Mouse (Mus musculus) hindbrain, postnatal 0 days (tissue): Measurements from ENCODE around the gene Pecr. TPM values are rescaled to one million over a fixed set of nuclear protein-coding genes. Genes with fewer than 3 reads are reported as not detected.
"Not testable (repeated sequence)": the region's sequence is repeated elsewhere in the genome, so short reads cannot be mapped to it uniquely, and the experiment has no call there.

Source experiments
- ATAC-seq: fragments of 200-750 bp; cut with Nextera tagmentation; 2 replicates; pipeline ENCODE4 v1.8.0; 2017; ENCODE audit warnings: mild to moderate bottlenecking, moderate TSS enrichment, moderate library complexity
- DNase-seq: peaks from one replicate; pipeline ENCODE4 v3.0.0-alpha.2; 2015; ENCODE audit warnings: low spot score
- H3K27ac ChIP-seq: fragments of 300-500 bp; sonication (generic); 2 replicates; pipeline ENCODE4 v1.5.1; 2014; ENCODE audit warnings: mild to moderate bottlenecking
- H3K27me3 ChIP-seq: fragments of 300-500 bp; sonication (generic); 2 replicates; pipeline ENCODE4 v1.6.1; 2014; ENCODE audit warnings: low read length, mixed read lengths; ENCODE audit not compliant: insufficient read depth
- H3K36me3 ChIP-seq: fragments of 300-500 bp; sonication (generic); 2 replicates; pipeline ENCODE4 v1.6.1; 2014; ENCODE audit warnings: low read length, mixed read lengths; ENCODE audit not compliant: insufficient read depth
- H3K4me1 ChIP-seq: fragments of 300-500 bp; sonication (generic); 2 replicates; pipeline ENCODE4 v1.6.1; 2014; ENCODE audit warnings: antibody characterized with exemption, low read length, mixed read lengths; ENCODE audit not compliant: insufficient read depth
- H3K4me2 ChIP-seq: fragments of 300-500 bp; sonication (generic); 2 replicates; pipeline ENCODE4 v1.6.1; 2014; ENCODE audit warnings: low read depth, mild to moderate bottlenecking, low read length, moderate library complexity, mixed read lengths
- H3K4me3 ChIP-seq: fragments of 300-500 bp; sonication (generic); 2 replicates; pipeline ENCODE4 v1.5.1; 2014; ENCODE audit warnings: low read length
- H3K9ac ChIP-seq: fragments of 300-500 bp; sonication (generic); replicated peaks from 2 replicates; pipeline ENCODE4 v1.6.1; 2014; ENCODE audit warnings: mild to moderate bottlenecking, low read length, moderate library complexity, mixed read lengths
- H3K9me3 ChIP-seq: fragments of 300-500 bp; sonication (generic); 2 replicates; pipeline ENCODE4 v1.6.1; 2016; ENCODE audit warnings: low read length, mixed read lengths
- CTCF ChIP-seq: IDR thresholded peaks from 2 replicates; pipeline ENCODE4 v1.5.1; 2016; ENCODE audit warnings: antibody characterized with exemption, control low read depth, low read depth
- WGBS: fragments of 180-500 bp; shearing (Covaris S2); extraction: QIAGEN DNeasy Blood & Tissue Kit; methylation state at CpG from one replicate; pipeline ENCODE4 v1.1.7; 2014; 5-methylcytosine and 5-hydroxymethylcytosine counted together
- polyA plus RNA-seq: library from polyadenylated mRNA; unstranded; fragments of >200 nt; fragmentation: Nextera tagmentation; extraction: Ambion mirVana; gene quantifications from 2 replicates; pipeline ENCODE4 v1.2.1, GENCODE M21; 2015
- total RNA-seq: library from RNA; depleted of rRNA; stranded (reverse); fragments of >200 nt; gene quantifications from 2 replicates; pipeline ENCODE4 v1.2.3, GENCODE M21; 2014

Gene Pecr
- total and polyA plus RNA-seq, 2 experiments from 2014 or later, result 3.8 to 13.5 TPM

DNA sequence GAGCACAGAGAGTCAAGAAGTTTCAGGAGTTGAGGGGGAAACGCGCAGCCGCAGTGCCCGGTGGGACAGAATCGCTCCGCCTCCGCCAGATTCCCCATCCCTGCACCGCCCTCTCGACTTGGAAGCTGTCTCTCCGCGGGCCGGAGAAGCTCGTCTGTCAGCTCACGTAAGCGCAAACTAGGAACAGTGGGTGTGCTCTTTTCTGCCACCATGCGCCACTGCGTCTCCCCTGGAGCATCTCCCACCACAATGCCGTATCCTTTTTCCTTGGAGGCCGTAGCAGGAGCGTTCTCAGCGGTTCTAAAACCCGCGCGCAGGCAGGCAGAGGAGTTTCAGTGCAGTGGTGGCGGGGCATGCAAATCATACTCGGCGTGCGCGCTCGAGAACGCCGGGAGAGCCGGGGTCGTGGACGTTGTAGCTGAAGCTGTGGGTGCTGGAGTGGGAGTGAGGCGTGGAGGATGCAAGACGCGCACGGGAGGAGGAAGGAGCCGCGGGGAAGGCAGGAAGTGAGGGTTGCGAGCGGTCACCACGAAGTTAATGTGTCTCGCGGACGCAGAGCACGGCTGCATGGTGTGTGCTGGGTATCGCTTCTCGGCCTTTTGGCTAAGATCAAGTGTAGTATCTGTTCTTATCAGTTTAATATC lies 47.6 kb downstream of the Pecr start:
- H3K9me3 ChIP-seq, H3K27me3 ChIP-seq, H3K36me3 ChIP-seq, H3K4me1 ChIP-seq: not testable (repeated sequence)
- Histone ChIP-seq H3K27ac (peak overlapping the region; percentile 77), H3K9ac (peak overlapping the region; percentile 51), H3K4me2 (peak overlapping the region; percentile 69), H3K4me3 (peak overlapping the region; percentile 57)
- peak; percentile 91 for ATAC-seq
- DNase-seq, result peak; percentile 85
- under 1% methylated on average over 35 of the region's 50 CpGs for WGBS
- 0 out of 2 replicates have a peak, but pooled peaks have one; percentile 32 for TF ChIP-seq CTCF

DNA sequence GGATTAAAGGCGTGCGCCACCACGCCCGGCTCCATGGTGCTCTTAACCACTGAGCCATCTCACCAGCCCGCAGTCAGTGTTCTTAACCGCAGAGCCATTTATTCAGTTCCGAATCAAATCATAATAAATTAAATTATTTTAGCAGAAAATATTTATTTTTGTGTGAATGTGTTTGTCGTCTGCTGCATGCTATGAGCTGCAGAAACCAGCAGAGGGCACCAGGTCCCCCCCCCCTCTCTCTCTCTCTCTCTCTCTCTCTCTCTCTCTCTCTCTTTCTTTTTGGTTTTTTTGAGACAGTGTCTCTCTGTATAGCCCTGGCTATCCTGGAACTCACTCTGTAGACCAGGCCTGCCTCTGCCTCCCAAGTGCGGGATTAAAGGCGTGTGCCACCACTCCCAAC lies 51.5 kb downstream of the Pecr start:
- not testable (repeated sequence) for H3K9me3 ChIP-seq, H3K4me1 ChIP-seq, H3K27me3 ChIP-seq, H3K9ac ChIP-seq, H3K4me2 ChIP-seq, H3K36me3 ChIP-seq, H3K27ac ChIP-seq, DNase-seq, ATAC-seq, H3K4me3 ChIP-seq
- TF ChIP-seq CTCF, result peak; percentile 55
- 83% methylated on average over 10 of the region's 10 CpGs for WGBS

DNA sequence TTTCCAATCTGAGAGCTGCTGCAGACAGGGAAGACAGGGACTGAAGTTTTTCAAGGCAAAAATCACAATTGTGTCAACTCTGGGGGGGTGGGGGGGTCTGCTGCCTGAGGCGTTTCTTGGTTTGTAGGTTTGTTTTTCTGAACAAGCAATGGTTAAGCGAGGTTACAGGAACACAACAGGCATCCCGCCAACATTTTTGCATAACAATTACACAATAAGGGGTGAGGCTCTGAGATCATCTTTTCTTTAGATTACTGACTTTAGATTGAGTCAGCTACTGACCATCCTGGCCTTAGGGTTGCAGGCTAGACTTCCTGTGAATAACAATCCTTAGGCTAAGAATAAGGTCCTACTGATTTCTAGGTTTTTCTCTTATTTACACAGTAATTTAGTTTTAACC lies 55.1 kb downstream of the Pecr start:
- DNase-seq (no peak), ATAC-seq (no peak)
- no peak overlapping the region for H3K4me3 ChIP-seq
- no peak for TF ChIP-seq CTCF
- H3K9me3 ChIP-seq, result no peaks in the 10 kb centered on the region
- H3K4me1 ChIP-seq, result no peaks in the 10 kb centered on the region
- no peaks in the 10 kb centered on the region for H3K27me3 ChIP-seq
- no peaks in the 10 kb centered on the region for H3K36me3 ChIP-seq
- no peak overlapping the region for H3K27ac ChIP-seq
- WGBS, result 12% methylated on average over 3 of the region's 3 CpGs
- no peak overlapping the region for H3K9ac ChIP-seq
- no peak overlapping the region for H3K4me2 ChIP-seq

DNA sequence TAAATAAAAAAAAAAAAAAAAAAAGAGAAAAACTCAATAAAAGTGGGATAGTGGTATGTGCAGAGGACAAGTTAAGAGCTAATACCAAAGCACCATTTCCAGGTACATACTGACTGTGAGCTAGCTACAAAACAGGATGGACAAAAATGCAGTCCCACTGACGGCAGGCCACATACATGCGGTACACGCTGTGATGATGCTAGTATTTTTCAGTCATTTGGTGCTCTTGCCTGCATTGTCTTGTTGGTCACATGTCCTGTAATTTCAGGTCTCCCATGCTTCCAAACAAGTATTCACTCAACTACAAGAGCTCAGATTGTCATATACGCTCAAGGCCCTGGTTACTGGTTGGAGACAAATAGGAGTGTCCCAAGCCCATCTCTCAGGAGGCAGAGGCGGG lies 56.6 kb downstream of the Pecr start:
- DNase-seq, result no peak
- TF ChIP-seq CTCF, result no peak
- Histone ChIP-seq H3K27me3 (no peaks in the 10 kb centered on the region), H3K9me3 (no peaks in the 10 kb centered on the region), H3K4me1 (no peaks in the 10 kb centered on the region), H3K9ac (no peak overlapping the region), H3K4me2 (no peak overlapping the region), H3K4me3 (no peak overlapping the region), H3K36me3 (no peaks in the 10 kb centered on the region), H3K27ac (no peak overlapping the region)
- ATAC-seq, result no peak
- WGBS, result 86% methylated on average over 5 of the region's 5 CpGs

DNA sequence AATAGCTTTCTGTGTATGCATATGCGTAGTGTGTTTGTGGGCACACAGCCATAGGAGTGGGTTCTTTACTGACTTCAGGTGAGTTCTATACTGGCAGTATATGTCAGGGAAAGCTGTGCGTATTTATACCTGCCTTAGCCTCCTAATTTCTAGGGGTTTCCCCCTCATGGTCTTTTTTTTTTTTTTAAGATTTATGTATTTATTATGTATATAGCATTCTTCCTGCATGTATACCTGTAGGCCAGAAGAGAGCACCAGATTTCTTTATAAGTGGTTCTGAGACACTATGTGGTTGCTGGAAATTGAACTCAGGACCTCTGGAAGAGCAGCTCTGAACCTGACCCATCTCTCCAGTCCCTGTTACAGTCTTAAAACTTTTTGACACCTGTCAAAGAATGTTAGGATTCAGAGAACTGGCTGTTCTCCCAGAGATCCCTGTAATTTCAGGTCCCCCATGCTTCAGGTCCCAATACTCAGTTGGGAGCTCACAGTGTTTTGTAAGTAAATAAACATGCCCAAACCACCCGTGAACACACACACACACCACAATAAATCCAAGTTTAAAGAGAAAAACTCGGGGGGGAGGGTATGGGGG lies 57.1 kb downstream of the Pecr start:
- DNase-seq, result peak; percentile 21
- H3K36me3 ChIP-seq, result no peaks in the 10 kb centered on the region
- 0 out of 2 replicates have a peak overlapping the region, but pooled peaks have one; percentile 69 for H3K4me2 ChIP-seq
- H3K27ac ChIP-seq, result no peak overlapping the region; the same call in 1 of the 2 replicates
- ATAC-seq, result no peak
- no peaks in the 10 kb centered on the region for H3K4me1 ChIP-seq
- no peak overlapping the region for H3K4me3 ChIP-seq
- H3K9ac ChIP-seq, result no peak overlapping the region
- H3K9me3 ChIP-seq, result no peaks in the 10 kb centered on the region
- TF ChIP-seq CTCF, result no peak
- H3K27me3 ChIP-seq, result no peaks in the 10 kb centered on the region
- 53% methylated on average over 4 of the region's 4 CpGs for WGBS

DNA sequence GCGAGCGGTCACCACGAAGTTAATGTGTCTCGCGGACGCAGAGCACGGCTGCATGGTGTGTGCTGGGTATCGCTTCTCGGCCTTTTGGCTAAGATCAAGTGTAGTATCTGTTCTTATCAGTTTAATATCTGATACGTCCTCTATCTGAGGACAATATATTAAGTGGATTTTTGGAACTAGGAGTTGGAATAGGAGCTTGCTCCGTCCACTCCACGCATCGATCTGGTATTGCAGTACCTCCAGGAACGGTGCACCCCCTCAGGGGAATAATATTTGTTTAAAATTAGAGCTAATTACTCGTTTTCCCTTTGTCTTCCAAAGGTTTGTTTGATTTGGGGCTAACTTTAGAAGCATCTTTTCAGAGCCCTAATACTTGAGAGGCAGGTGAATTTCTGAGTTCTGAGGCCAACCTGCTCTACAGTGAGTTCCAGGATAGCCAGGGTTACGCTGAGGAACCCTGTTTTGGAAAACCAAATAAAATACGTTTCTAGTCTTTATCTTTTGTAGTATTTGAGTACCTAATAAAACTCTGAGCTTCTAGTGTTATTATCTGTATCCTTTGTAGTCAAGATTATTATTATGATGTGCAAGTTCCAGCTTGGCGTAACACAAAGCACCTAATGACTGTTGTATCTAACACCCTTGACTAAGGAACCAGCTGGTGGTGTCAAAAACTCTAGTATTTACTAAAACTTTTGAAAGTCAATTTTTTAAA lies 57.8 kb downstream of the Pecr start:
- Histone ChIP-seq H3K9me3 (no peaks in the 10 kb centered on the region), H3K36me3 (no peaks in the 10 kb centered on the region), H3K4me3 (peak overlapping the region; percentile 45), H3K9ac (peak overlapping the region; percentile 54; the same call in 1 of the 2 replicates), H3K27me3 (no peaks in the 10 kb centered on the region), H3K4me2 (peak overlapping the region; percentile 69), H3K4me1 (no peaks in the 10 kb centered on the region), H3K27ac (no peak overlapping the region; the same call in 1 of the 2 replicates)
- ATAC-seq (peak; percentile 91), DNase-seq (peak; percentile 76)
- TF ChIP-seq CTCF, result no peak
- 3% methylated on average over 9 of the region's 18 CpGs for WGBS

DNA sequence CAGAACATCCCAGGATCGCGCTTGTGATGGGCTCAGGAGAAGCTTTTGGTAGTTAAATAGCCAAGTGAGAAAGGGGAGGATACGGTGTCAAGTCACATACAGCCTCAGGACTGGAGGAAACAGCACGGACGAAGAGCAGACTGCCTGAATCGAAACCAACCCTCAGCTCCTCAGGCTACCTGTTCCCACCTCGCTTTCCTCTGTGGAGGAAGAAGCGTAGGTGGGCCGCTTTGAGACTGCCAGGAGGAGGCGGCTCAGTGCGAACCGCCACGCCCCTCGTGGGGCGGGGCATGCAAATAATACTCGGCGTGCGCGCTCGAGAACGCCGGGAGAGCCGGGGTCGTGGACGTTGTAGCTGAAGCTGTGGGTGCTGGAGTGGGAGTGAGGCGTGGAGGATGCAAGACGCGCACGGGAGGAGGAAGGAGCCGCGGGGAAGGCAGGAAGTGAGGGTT lies 58.4 kb downstream of the Pecr start:
- H3K27me3 ChIP-seq, H3K36me3 ChIP-seq, H3K4me1 ChIP-seq, H3K9me3 ChIP-seq: not testable (repeated sequence)
- WGBS, result under 1% methylated on average over 25 of the region's 31 CpGs
- peak overlapping the region; percentile 69 for H3K4me2 ChIP-seq
- peak overlapping the region; percentile 59; the same call in 1 of the 2 replicates for H3K27ac ChIP-seq
- DNase-seq (peak; percentile 90), ATAC-seq (peak; percentile 92)
- H3K9ac ChIP-seq, result peak overlapping the region; percentile 54
- H3K4me3 ChIP-seq, result peak overlapping the region; percentile 45
